Mouse (Mus musculus) neural tube, embryonic 11.5 days (tissue): ENCODE measurements around the gene Pbx1. TPM values are rescaled to one million over a fixed set of nuclear protein-coding genes. Genes with fewer than 3 reads are reported as not detected.

Source experiments
- ATAC-seq: fragments of 200-750 bp; cut with Nextera tagmentation; 2 replicates; pipeline ENCODE4 v1.8.0; 2017; ENCODE audit warnings: moderate number of reproducible peaks, mild to moderate bottlenecking, moderate TSS enrichment, moderate library complexity; ENCODE audit not compliant: insufficient read depth, low FRiP score, low TSS enrichment
- DNase-seq: peaks from one replicate; pipeline ENCODE4 v3.0.0-alpha.2; 2015; ENCODE audit warnings: low spot score
- H3K27ac ChIP-seq: fragments of 300-500 bp; sonication (generic); 2 replicates; pipeline ENCODE4 v1.5.1; 2014; ENCODE audit warnings: low read depth, mild to moderate bottlenecking, low read length
- H3K27me3 ChIP-seq: fragments of 300-500 bp; sonication (generic); 2 replicates; pipeline ENCODE4 v1.6.1; 2014; ENCODE audit warnings: mild to moderate bottlenecking, low read length, mixed read lengths; ENCODE audit not compliant: control insufficient read depth, insufficient read depth
- H3K36me3 ChIP-seq: fragments of 300-500 bp; sonication (generic); 2 replicates; pipeline ENCODE4 v1.6.1; 2014; ENCODE audit warnings: mild to moderate bottlenecking, low read length, moderate library complexity, mixed read lengths; ENCODE audit not compliant: control insufficient read depth, insufficient read depth
- H3K4me1 ChIP-seq: fragments of 300-500 bp; sonication (generic); 2 replicates; pipeline ENCODE4 v1.6.1; 2014; ENCODE audit warnings: low read length, mixed read lengths; ENCODE audit not compliant: control insufficient read depth, insufficient read depth
- H3K4me2 ChIP-seq: fragments of 300-500 bp; sonication (generic); 2 replicates; pipeline ENCODE4 v1.6.1; 2014; ENCODE audit warnings: low read depth, mild to moderate bottlenecking, moderate library complexity
- H3K4me3 ChIP-seq: fragments of 300-500 bp; sonication (generic); 2 replicates; pipeline ENCODE4 v1.5.1; 2014; ENCODE audit warnings: low read depth, low read length
- H3K9ac ChIP-seq: fragments of 300-500 bp; sonication (generic); 2 replicates; pipeline ENCODE4 v1.6.1; 2014; ENCODE audit warnings: mild to moderate bottlenecking, low read length
- H3K9me3 ChIP-seq: fragments of 300-500 bp; sonication (generic); 2 replicates; pipeline ENCODE4 v1.6.1; 2016; ENCODE audit warnings: low read length; ENCODE audit not compliant: control insufficient read depth
- WGBS: fragments of 180-500 bp; shearing (Covaris S2); extraction: QIAGEN DNeasy Blood & Tissue Kit; methylation state at CpG from one replicate; pipeline ENCODE4 v1.1.7; 2014; 5-methylcytosine and 5-hydroxymethylcytosine counted together
- polyA plus RNA-seq: library from polyadenylated mRNA; unstranded; fragments of >200 nt; fragmentation: Nextera tagmentation; extraction: Ambion mirVana; gene quantifications from 2 replicates; pipeline ENCODE4 v1.2.1, GENCODE M21; 2014

Gene Pbx1
- polyA plus RNA-seq, 1 experiment from 2014 or later = 45.8 TPM

- ATAC-seq = no peak
- Histone ChIP-seq H3K4me1 (peaks cover 58% of the 10 kb centered on the region), H3K27ac (peak overlapping the region; percentile 70), H3K4me2 (no peak overlapping the region), H3K4me3 (no peak overlapping the region), H3K9ac (0 out of 2 replicates have a peak overlapping the region, but pooled peaks have one; percentile 19), H3K36me3 (no peaks in the 10 kb centered on the region), H3K9me3 (no peaks in the 10 kb centered on the region), H3K27me3 (no peaks in the 10 kb centered on the region)
- 29% methylated on average over 6 of the region's 6 CpGs for WGBS
- no peak for DNase-seq
These were observed 47.5 kb downstream of the Pbx1 start for GRCm38 (mm10) chr1:168384594-168384955.

GRCm38 (mm10) chr1:168383832-168384593 is 48.1 kb downstream of the Pbx1 start:
- ATAC-seq (0 out of 2 replicates have a peak, but pooled peaks have one; percentile 16), DNase-seq (no peak)
- WGBS = 17% methylated on average over 5 of the region's 5 CpGs
- H3K36me3 ChIP-seq = no peaks in the 10 kb centered on the region
- H3K4me3 ChIP-seq = no peak overlapping the region
- peak overlapping the region; percentile 70 for H3K27ac ChIP-seq
- H3K4me2 ChIP-seq = no peak overlapping the region
- no peaks in the 10 kb centered on the region for H3K9me3 ChIP-seq
- no peaks in the 10 kb centered on the region for H3K27me3 ChIP-seq
- H3K9ac ChIP-seq = 0 out of 2 replicates have a peak overlapping the region, but pooled peaks have one; percentile 19
- H3K4me1 ChIP-seq = peaks cover 58% of the 10 kb centered on the region

- no peak overlapping the region for H3K4me3 ChIP-seq
These were observed 49.3 kb downstream of the Pbx1 start for GRCm38 (mm10) chr1:168382823-168383157.

GRCm38 (mm10) chr1:168382106-168382822 is 49.8 kb downstream of the Pbx1 start:
- H3K36me3 ChIP-seq = no peaks in the 10 kb centered on the region
- no peaks in the 10 kb centered on the region for H3K27me3 ChIP-seq
- H3K9me3 ChIP-seq = no peaks in the 10 kb centered on the region
- H3K9ac ChIP-seq = no peak overlapping the region
- DNase-seq (no peak), ATAC-seq (0 out of 2 replicates have a peak, but pooled peaks have one; percentile 6)
- peaks cover 58% of the 10 kb centered on the region for H3K4me1 ChIP-seq
- H3K4me2 ChIP-seq = no peak overlapping the region
- H3K27ac ChIP-seq = no peak overlapping the region
- 19% methylated on average over 9 of the region's 9 CpGs for WGBS
- no peak overlapping the region for H3K4me3 ChIP-seq

More at GRCm38 (mm10) chr1:168382823-168383157, 49.3 kb downstream of the Pbx1 start:
- Histone ChIP-seq H3K27ac (peak overlapping the region; percentile 49; the same call in 1 of the 2 replicates), H3K9ac (no peak overlapping the region; the same call in 1 of the 2 replicates), H3K4me1 (peaks cover 58% of the 10 kb centered on the region), H3K9me3 (no peaks in the 10 kb centered on the region), H3K27me3 (no peaks in the 10 kb centered on the region), H3K4me2 (no peak overlapping the region), H3K36me3 (no peaks in the 10 kb centered on the region)
- DNase-seq (peak; percentile 65), ATAC-seq (0 out of 2 replicates have a peak, but pooled peaks have one; percentile 21)
- WGBS = 2% methylated on average over 4 of the region's 4 CpGs

GRCm38 (mm10) chr1:168381451-168381850 is 50.6 kb downstream of the Pbx1 start:
- Histone ChIP-seq H3K27me3 (no peaks in the 10 kb centered on the region), H3K9ac (no peak overlapping the region), H3K9me3 (no peaks in the 10 kb centered on the region), H3K4me2 (no peak overlapping the region), H3K27ac (no peak overlapping the region), H3K4me3 (no peak overlapping the region), H3K4me1 (peaks cover 56% of the 10 kb centered on the region), H3K36me3 (no peaks in the 10 kb centered on the region)
- DNase-seq (no peak), ATAC-seq (no peak)
- 57% methylated on average over 4 of the region's 4 CpGs for WGBS

- no peak overlapping the region for H3K9ac ChIP-seq
- H3K27me3 ChIP-seq = no peaks in the 10 kb centered on the region
- 36% methylated on average over 9 of the region's 9 CpGs for WGBS
- no peak overlapping the region for H3K27ac ChIP-seq
- no peak for ATAC-seq
- DNase-seq = no peak
- H3K4me1 ChIP-seq = peaks cover 48% of the 10 kb centered on the region
- no peaks in the 10 kb centered on the region for H3K9me3 ChIP-seq
- H3K36me3 ChIP-seq = no peaks in the 10 kb centered on the region
- no peak overlapping the region for H3K4me3 ChIP-seq
- H3K4me2 ChIP-seq = no peak overlapping the region
These were observed 51.8 kb downstream of the Pbx1 start for GRCm38 (mm10) chr1:168380241-168380770.

- ATAC-seq = no peak
- Histone ChIP-seq H3K4me1 (peaks cover 23% of the 10 kb centered on the region), H3K4me2 (no peak overlapping the region), H3K9me3 (no peaks in the 10 kb centered on the region), H3K27ac (no peak overlapping the region), H3K9ac (no peak overlapping the region), H3K4me3 (no peak overlapping the region), H3K36me3 (no peaks in the 10 kb centered on the region), H3K27me3 (no peaks in the 10 kb centered on the region)
- DNase-seq = no peak
- 30% methylated on average over 6 of the region's 6 CpGs for WGBS
These were observed 54.4 kb downstream of the Pbx1 start for GRCm38 (mm10) chr1:168377650-168378049.

GRCm38 (mm10) chr1:168376330-168376729 is 55.7 kb downstream of the Pbx1 start:
- ATAC-seq = no peak
- no peak overlapping the region for H3K27ac ChIP-seq
- no peak overlapping the region for H3K4me2 ChIP-seq
- no peak overlapping the region for H3K9ac ChIP-seq
- H3K27me3 ChIP-seq = no peaks in the 10 kb centered on the region
- WGBS = 72% methylated on average over 3 of the region's 3 CpGs
- H3K4me3 ChIP-seq = no peak overlapping the region
- no peaks in the 10 kb centered on the region for H3K9me3 ChIP-seq
- peaks cover 12% of the 10 kb centered on the region for H3K4me1 ChIP-seq
- no peaks in the 10 kb centered on the region for H3K36me3 ChIP-seq
- no peak for DNase-seq
